Mouse (Mus musculus): ENCODE measurements around the gene Csnka2ip. TPM values are rescaled to one million over a fixed set of nuclear protein-coding genes. Genes with fewer than 3 reads are reported as not detected.

The Csnka2ip gene
- total RNA-seq (2014; rRNA removed), result not detected in 2 replicates
- polyA plus RNA-seq (2012; rRNA removed), result not detected in 2 replicates

DNA sequence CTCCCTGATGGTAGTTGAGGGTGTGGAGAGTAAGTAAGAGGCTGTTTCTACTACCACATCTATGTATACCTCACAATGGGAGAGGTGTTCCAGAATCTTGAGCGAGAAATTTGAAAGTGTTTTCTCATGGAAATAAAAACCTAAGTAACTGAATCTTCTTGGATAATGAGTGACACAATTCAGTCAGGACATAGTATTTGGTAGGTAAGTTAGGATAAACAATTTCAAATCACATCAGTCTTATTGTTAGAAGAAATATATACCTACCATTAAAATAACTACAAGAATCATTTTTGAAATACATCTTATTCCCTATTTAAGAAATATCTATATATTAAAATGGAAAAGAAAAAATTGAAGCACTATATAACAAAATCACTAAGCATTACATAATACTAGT, at the start of gene Csnka2ip:
Gene Csnka2ip (minus strand): TSS at position 101 of the 400 bp plus-strand sequence.
- no peak for TF ChIP-seq CTCF (IDR thresholded peaks at IDR 0.05; ENCODE audit: low read depth, low read length)
- no peak for TF ChIP-seq POLR2A (IDR thresholded peaks at IDR 0.05; ENCODE audit: extremely low read depth, insufficient read depth, low read length)
- H3K79me2 ChIP-seq (ENCODE audit: control insufficient read depth, insufficient read depth, low read length), result no peaks in the 10 kb centered on the region
- H3K9ac ChIP-seq (ENCODE audit: low read depth, low read length), result no peak within 1 kb of the TSS
- H3K27ac ChIP-seq (replicated peaks; ENCODE audit: insufficient read depth, low read depth, low read length), result no peak within 1 kb of the TSS
- H3K36me3 ChIP-seq (ENCODE audit: control insufficient read depth, insufficient read depth, low read length), result no peaks in the 10 kb centered on the region
- H3K4me1 ChIP-seq (ENCODE audit: control insufficient read depth, insufficient read depth, low read length), result no peaks in the 10 kb centered on the region
- H3K27me3 ChIP-seq (ENCODE audit: control insufficient read depth, insufficient read depth, low read length), result no peaks in the 10 kb centered on the region
- DNase-seq (ENCODE audit: extremely low read depth, low read depth, low spot score), result no peak
- no peak within 1 kb of the TSS for H3K4me3 ChIP-seq (ENCODE audit: insufficient read depth, low read depth, low read length)
- WGBS, result 88% methylated on average over 1 of the region's 1 CpGs

DNA sequence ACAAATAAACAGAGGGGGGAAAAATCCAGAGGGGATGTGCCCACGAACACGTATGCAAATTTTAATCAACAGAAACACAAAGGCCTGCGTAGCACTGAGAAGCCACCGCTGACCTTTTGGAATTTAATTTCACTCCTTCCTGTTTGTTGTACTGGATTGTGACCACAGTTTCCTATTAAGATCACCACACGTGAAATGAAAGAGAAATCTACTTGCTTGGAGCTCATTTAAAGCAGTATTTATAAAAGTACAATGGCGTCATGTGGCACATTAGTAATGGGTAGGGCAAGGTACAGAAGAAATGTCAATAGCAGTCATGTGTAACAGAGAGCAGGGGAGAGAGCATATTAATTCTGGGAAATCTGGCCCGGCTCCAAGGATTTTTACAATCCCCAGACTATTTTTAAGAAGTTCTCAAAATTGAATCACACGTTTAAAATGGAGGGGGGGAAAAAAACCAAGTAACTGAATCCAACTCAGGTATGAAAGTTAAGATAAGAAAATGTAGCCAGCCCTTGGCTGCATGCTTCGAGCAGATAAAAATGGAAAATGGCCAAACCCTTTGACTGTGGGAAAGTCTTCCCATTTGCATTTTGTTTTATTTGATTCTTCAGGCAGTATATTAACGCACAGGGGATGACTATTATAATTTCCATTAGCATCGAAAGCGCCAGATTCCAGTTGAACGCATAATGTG, 47.5 kb upstream of the Csnka2ip start:
- Histone ChIP-seq H3K9ac (ENCODE audit: low read depth, low read length) (no peak overlapping the region), H3K79me2 (ENCODE audit: control insufficient read depth, insufficient read depth, low read length) (no peaks in the 10 kb centered on the region), H3K4me3 (ENCODE audit: insufficient read depth, low read depth, low read length) (no peak overlapping the region), H3K36me3 (ENCODE audit: control insufficient read depth, insufficient read depth, low read length) (no peaks in the 10 kb centered on the region), H3K4me1 (ENCODE audit: control insufficient read depth, insufficient read depth, low read length) (no peaks in the 10 kb centered on the region), H3K27me3 (ENCODE audit: control insufficient read depth, insufficient read depth, low read length) (no peaks in the 10 kb centered on the region), H3K27ac (replicated peaks; ENCODE audit: insufficient read depth, low read depth, low read length) (no peak overlapping the region)
- 74% methylated on average over 13 of the region's 13 CpGs for WGBS
- no peak for DNase-seq (ENCODE audit: extremely low read depth, low read depth, low spot score)
- TF ChIP-seq POLR2A (IDR thresholded peaks at IDR 0.05; ENCODE audit: extremely low read depth, insufficient read depth, low read length), result no peak
- TF ChIP-seq CTCF (IDR thresholded peaks at IDR 0.05; ENCODE audit: low read depth, low read length), result no peak

DNA sequence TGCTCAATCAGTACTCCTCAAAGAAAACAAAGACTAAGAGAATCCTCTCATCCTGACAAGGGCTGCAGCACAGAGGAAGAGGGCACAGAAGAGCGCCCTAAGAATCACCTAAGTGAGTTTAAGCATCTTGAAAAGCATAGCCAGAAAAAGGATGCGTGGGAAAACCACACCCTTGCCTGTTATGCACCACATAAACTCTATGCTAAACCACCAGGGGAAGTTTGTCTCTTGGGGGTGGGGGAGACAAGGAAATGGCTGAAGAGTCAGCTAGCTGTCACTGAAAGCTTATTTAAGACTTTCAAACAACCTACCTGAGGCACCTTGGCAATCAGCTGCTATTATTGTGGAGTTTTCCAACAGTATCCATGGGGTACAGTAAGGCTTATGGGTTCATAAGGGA, 45.6 kb upstream of the Csnka2ip start:
- H3K4me3 ChIP-seq (ENCODE audit: insufficient read depth, low read depth, low read length), result no peak overlapping the region
- H3K36me3 ChIP-seq (ENCODE audit: control insufficient read depth, insufficient read depth, low read length), result no peaks in the 10 kb centered on the region
- WGBS, result 72% methylated on average over 2 of the region's 2 CpGs
- no peaks in the 10 kb centered on the region for H3K79me2 ChIP-seq (ENCODE audit: control insufficient read depth, insufficient read depth, low read length)
- no peaks in the 10 kb centered on the region for H3K27me3 ChIP-seq (ENCODE audit: control insufficient read depth, insufficient read depth, low read length)
- H3K27ac ChIP-seq (replicated peaks; ENCODE audit: insufficient read depth, low read depth, low read length), result no peak overlapping the region
- DNase-seq (ENCODE audit: extremely low read depth, low read depth, low spot score), result no peak
- no peak overlapping the region for H3K9ac ChIP-seq (ENCODE audit: low read depth, low read length)
- no peaks in the 10 kb centered on the region for H3K4me1 ChIP-seq (ENCODE audit: control insufficient read depth, insufficient read depth, low read length)
- TF ChIP-seq POLR2A (IDR thresholded peaks at IDR 0.05; ENCODE audit: extremely low read depth, insufficient read depth, low read length) (no peak), CTCF (IDR thresholded peaks at IDR 0.05; ENCODE audit: low read depth, low read length) (no peak)

DNA sequence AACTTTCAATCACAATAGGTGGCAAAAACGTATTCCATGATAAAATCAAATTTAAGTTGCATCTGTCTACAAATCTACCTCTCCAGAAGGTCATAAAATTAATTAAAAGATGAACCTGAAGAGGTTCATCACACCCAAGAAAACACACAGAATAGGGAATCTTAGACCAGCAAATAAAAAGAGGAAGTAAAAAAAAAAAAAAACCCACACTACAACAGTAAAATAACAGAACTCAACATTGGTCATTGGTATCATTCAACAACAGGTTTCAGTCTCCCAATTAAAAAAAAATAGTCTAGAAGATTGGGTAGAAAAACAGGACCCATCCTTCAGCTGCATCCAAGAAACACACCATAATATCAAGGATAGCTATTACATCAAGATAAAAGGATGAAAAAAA, 32.9 kb upstream of the Csnka2ip start:
- H3K27me3 ChIP-seq (ENCODE audit: control insufficient read depth, insufficient read depth, low read length), result no peaks in the 10 kb centered on the region
- TF ChIP-seq CTCF (IDR thresholded peaks at IDR 0.05; ENCODE audit: low read depth, low read length) (no peak), POLR2A (IDR thresholded peaks at IDR 0.05; ENCODE audit: extremely low read depth, insufficient read depth, low read length) (no peak)
- no peak for DNase-seq (ENCODE audit: extremely low read depth, low read depth, low spot score)
- WGBS, result 35% methylated on average over 1 of the region's 1 CpGs
- H3K79me2 ChIP-seq (ENCODE audit: control insufficient read depth, insufficient read depth, low read length), result no peaks in the 10 kb centered on the region
- no peaks in the 10 kb centered on the region for H3K36me3 ChIP-seq (ENCODE audit: control insufficient read depth, insufficient read depth, low read length)
- no peaks in the 10 kb centered on the region for H3K4me1 ChIP-seq (ENCODE audit: control insufficient read depth, insufficient read depth, low read length)
- H3K4me3 ChIP-seq (ENCODE audit: insufficient read depth, low read depth, low read length), result no peak overlapping the region
- no peak overlapping the region for H3K27ac ChIP-seq (replicated peaks; ENCODE audit: insufficient read depth, low read depth, low read length)
- no peak overlapping the region for H3K9ac ChIP-seq (ENCODE audit: low read depth, low read length)

DNA sequence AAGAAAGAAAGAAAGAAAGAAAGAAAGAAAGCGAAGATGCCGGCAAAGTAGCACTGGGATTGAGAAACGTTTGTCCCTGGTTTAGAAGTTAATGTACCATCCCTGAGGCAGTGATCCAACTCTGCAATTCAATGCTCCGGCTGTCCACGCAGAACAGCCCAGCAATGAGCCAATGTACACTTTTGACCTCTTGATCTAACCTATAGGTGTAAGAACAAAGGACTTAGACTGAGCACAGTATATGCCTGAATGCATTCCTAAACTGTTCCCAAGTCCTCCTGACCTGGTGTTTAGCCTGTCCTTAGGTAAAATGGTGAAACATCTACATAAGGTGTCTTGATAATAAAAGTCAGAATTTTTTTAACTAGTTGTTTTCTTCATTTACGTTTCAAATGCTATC, 17.9 kb upstream of the Csnka2ip start:
- Histone ChIP-seq H3K27ac (replicated peaks; ENCODE audit: insufficient read depth, low read depth, low read length) (no peak overlapping the region), H3K4me1 (ENCODE audit: control insufficient read depth, insufficient read depth, low read length) (no peaks in the 10 kb centered on the region), H3K9ac (ENCODE audit: low read depth, low read length) (no peak overlapping the region), H3K79me2 (ENCODE audit: control insufficient read depth, insufficient read depth, low read length) (no peaks in the 10 kb centered on the region), H3K4me3 (ENCODE audit: insufficient read depth, low read depth, low read length) (no peak overlapping the region), H3K27me3 (ENCODE audit: control insufficient read depth, insufficient read depth, low read length) (no peaks in the 10 kb centered on the region), H3K36me3 (ENCODE audit: control insufficient read depth, insufficient read depth, low read length) (no peaks in the 10 kb centered on the region)
- WGBS, result 74% methylated on average over 6 of the region's 6 CpGs
- no peak for DNase-seq (ENCODE audit: extremely low read depth, low read depth, low spot score)
- no peak for TF ChIP-seq CTCF (IDR thresholded peaks at IDR 0.05; ENCODE audit: low read depth, low read length)
- TF ChIP-seq POLR2A (IDR thresholded peaks at IDR 0.05; ENCODE audit: extremely low read depth, insufficient read depth, low read length), result no peak

DNA sequence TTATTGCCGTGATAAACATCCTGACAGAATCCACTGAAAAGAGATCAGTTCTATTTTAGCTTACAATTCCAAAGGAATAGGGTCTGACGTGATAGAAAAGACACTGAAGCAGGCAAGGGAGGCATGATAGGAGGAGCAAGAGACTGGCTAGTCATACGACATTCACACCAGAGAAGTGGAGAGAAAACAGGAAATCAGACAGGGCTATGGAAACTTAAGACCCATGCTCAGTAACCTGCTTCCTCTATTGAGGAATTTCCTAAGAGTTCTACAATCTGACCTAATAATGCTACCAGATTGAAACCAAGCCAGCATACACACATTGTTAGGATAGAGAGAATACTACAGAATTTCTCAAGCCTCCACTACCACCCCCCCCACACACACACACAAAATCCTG, 12.4 kb upstream of the Csnka2ip start:
- no peak overlapping the region for H3K4me3 ChIP-seq (ENCODE audit: insufficient read depth, low read depth, low read length)
- no peaks in the 10 kb centered on the region for H3K36me3 ChIP-seq (ENCODE audit: control insufficient read depth, insufficient read depth, low read length)
- H3K9ac ChIP-seq (ENCODE audit: low read depth, low read length), result no peak overlapping the region
- H3K4me1 ChIP-seq (ENCODE audit: control insufficient read depth, insufficient read depth, low read length), result no peaks in the 10 kb centered on the region
- no peak for TF ChIP-seq POLR2A (IDR thresholded peaks at IDR 0.05; ENCODE audit: extremely low read depth, insufficient read depth, low read length)
- TF ChIP-seq CTCF (IDR thresholded peaks at IDR 0.05; ENCODE audit: low read depth, low read length), result no peak
- WGBS, result 58% methylated on average over 3 of the region's 3 CpGs
- no peaks in the 10 kb centered on the region for H3K79me2 ChIP-seq (ENCODE audit: control insufficient read depth, insufficient read depth, low read length)
- no peaks in the 10 kb centered on the region for H3K27me3 ChIP-seq (ENCODE audit: control insufficient read depth, insufficient read depth, low read length)
- DNase-seq (ENCODE audit: extremely low read depth, low read depth, low spot score), result no peak
- H3K27ac ChIP-seq (replicated peaks; ENCODE audit: insufficient read depth, low read depth, low read length), result no peak overlapping the region

Measured in liver, adult 2 months (tissue).